Mouse (Mus musculus) liver, postnatal 0 days (tissue): ENCODE measurements at regions not wholly inside any gene's neighbourhood (a gene's known extent, or its start where the extent isn't known, plus 50 kb on each side); places are given as distances from the start of the nearest gene placed in this dataset.

Source experiments
- CTCF ChIP-seq: sonication (generic); IDR thresholded peaks from 2 replicates; pipeline ENCODE4 v1.5.1; 2016; ENCODE audit warnings: antibody characterized with exemption, low read depth
- EP300 ChIP-seq: IDR thresholded peaks from 2 replicates; pipeline ENCODE4 v1.6.1; 2016; ENCODE audit warnings: antibody characterized with exemption, low read depth, mild to moderate bottlenecking

GRCm38 (mm10) chr14:58675146-58675545 lies 467.5 kb downstream of the 1700129C05Rik start:
- TF ChIP-seq CTCF, result no peak
- no peak for TF ChIP-seq EP300
